Mouse (Mus musculus) forebrain, embryonic 14.5 days (tissue): Measurements from ENCODE around the gene 4930518I15Rik. TPM values are rescaled to one million over a fixed set of nuclear protein-coding genes. Genes with fewer than 3 reads are reported as not detected.
"Not testable (repeated sequence)": the region's sequence is repeated elsewhere in the genome, so short reads cannot be mapped to it uniquely, and the experiment has no call there.

Experiments
- ATAC-seq: fragments of 200-750 bp; cut with Nextera tagmentation; 2 replicates; pipeline ENCODE4 v1.8.0; 2017; ENCODE audit warnings: mild to moderate bottlenecking, moderate library complexity
- DNase-seq: peaks from one replicate; pipeline ENCODE4 v3.0.0-alpha.2; 2015; ENCODE audit warnings: low spot score
- H3K27ac ChIP-seq: fragments of 300-500 bp; sonication (generic); 2 replicates; pipeline ENCODE4 v1.5.1; 2014; ENCODE audit warnings: low read depth, mild to moderate bottlenecking, control low read depth, low read length, moderate library complexity
- H3K27me3 ChIP-seq: fragments of 300-500 bp; sonication (generic); replicated peaks from 2 replicates; pipeline ENCODE4 v1.6.1; 2014; ENCODE audit warnings: low read length, control low read depth, mixed read lengths; ENCODE audit not compliant: control insufficient read depth, insufficient read depth
- H3K36me3 ChIP-seq: fragments of 300-500 bp; sonication (generic); 2 replicates; pipeline ENCODE4 v1.6.1; 2014; ENCODE audit warnings: low read length, control low read depth; ENCODE audit not compliant: control insufficient read depth, insufficient read depth
- H3K4me1 ChIP-seq: fragments of 300-500 bp; sonication (generic); 2 replicates; pipeline ENCODE4 v1.6.1; 2014; ENCODE audit warnings: antibody characterized with exemption, low read length, control low read depth; ENCODE audit not compliant: control insufficient read depth, insufficient read depth
- H3K4me2 ChIP-seq: fragments of 300-500 bp; sonication (generic); 2 replicates; pipeline ENCODE4 v1.6.1; 2014; ENCODE audit warnings: mild to moderate bottlenecking, control low read depth, low read length
- H3K4me3 ChIP-seq: fragments of 300-500 bp; sonication (generic); 2 replicates; pipeline ENCODE4 v1.5.1; 2014; ENCODE audit warnings: low read depth, low read length, control low read depth
- H3K9ac ChIP-seq: fragments of 300-500 bp; sonication (generic); 2 replicates; pipeline ENCODE4 v1.6.1; 2014; ENCODE audit warnings: mild to moderate bottlenecking, low read length, control low read depth, moderate library complexity
- H3K9me3 ChIP-seq: fragments of 300-500 bp; sonication (generic); replicated peaks from 2 replicates; pipeline ENCODE4 v1.6.1; 2016; ENCODE audit warnings: low read length, control low read depth, mixed read lengths; ENCODE audit not compliant: control insufficient read depth
- WGBS: fragments of 180-500 bp; shearing (Covaris S2); extraction: QIAGEN DNeasy Blood & Tissue Kit; methylation state at CpG from one replicate; pipeline ENCODE4 v1.1.7; 2014; 5-methylcytosine and 5-hydroxymethylcytosine counted together
- polyA plus RNA-seq: library from polyadenylated mRNA; unstranded; fragments of >200 nt; fragmentation: Nextera tagmentation; extraction: Ambion mirVana; gene quantifications from 2 replicates; pipeline ENCODE4 v1.2.1, GENCODE M21; 2014

Gene 4930518I15Rik
- polyA plus RNA-seq, 1 experiment from 2014 or later: 2.7 TPM

GRCm38 (mm10) chr2:156841841-156842706 is 15.7 kb downstream of the 4930518I15Rik start:
- Histone ChIP-seq H3K4me2 (peak overlapping the region; percentile 83), H3K27ac (peak overlapping the region; percentile 92), H3K36me3 (peaks cover 14% of the 10 kb centered on the region), H3K4me1 (peaks cover 37% of the 10 kb centered on the region), H3K4me3 (peak overlapping the region; percentile 79), H3K9ac (peak overlapping the region; percentile 81), H3K9me3 (no peaks in the 10 kb centered on the region), H3K27me3 (no peaks in the 10 kb centered on the region)
- ATAC-seq (peak; percentile 33), DNase-seq (peak; percentile 91)
- WGBS: under 1% methylated on average over 20 of the region's 20 CpGs

- Histone ChIP-seq H3K9me3 (no peaks in the 10 kb centered on the region), H3K36me3 (peaks cover 8% of the 10 kb centered on the region; the same call in 1 of the 2 replicates), H3K27ac (peak overlapping the region; percentile 92), H3K9ac (peak overlapping the region; percentile 81), H3K4me1 (peaks cover 37% of the 10 kb centered on the region), H3K27me3 (no peaks in the 10 kb centered on the region), H3K4me3 (peak overlapping the region; percentile 79), H3K4me2 (peak overlapping the region; percentile 83)
- WGBS: under 1% methylated on average over 39 of the region's 42 CpGs
- ATAC-seq: peak; percentile 11; the same call in 1 of the 2 replicates
- peak; percentile 70 for DNase-seq
Measured at GRCm38 (mm10) chr2:156841028-156841840, 16.5 kb downstream of the 4930518I15Rik start.

- ATAC-seq: peak; percentile 60
- Histone ChIP-seq H3K36me3 (no peaks in the 10 kb centered on the region; the same call in 1 of the 2 replicates), H3K27ac (peak overlapping the region; percentile 92), H3K9ac (peak overlapping the region; percentile 81), H3K4me3 (peak overlapping the region; percentile 79), H3K4me1 (peaks cover 36% of the 10 kb centered on the region), H3K27me3 (no peaks in the 10 kb centered on the region), H3K4me2 (peak overlapping the region; percentile 83), H3K9me3 (no peaks in the 10 kb centered on the region)
- DNase-seq: peak; percentile 67
- WGBS: under 1% methylated on average over 55 of the region's 79 CpGs
Measured at GRCm38 (mm10) chr2:156840301-156841027, 17.3 kb downstream of the 4930518I15Rik start.

GRCm38 (mm10) chr2:156839319-156840191 is 18.2 kb downstream of the 4930518I15Rik start, which contains the start of gene Tgif2:
TSS of gene Tgif2 (plus strand) at chr2:156840007.
- no peaks in the 10 kb centered on the region for H3K36me3 ChIP-seq
- peak within 1 kb of the TSS; percentile 83 for H3K4me2 ChIP-seq
- H3K27ac ChIP-seq: peak within 1 kb of the TSS; percentile 92
- ATAC-seq (peak; percentile 75), DNase-seq (peak; percentile 92)
- H3K4me3 ChIP-seq: peak within 1 kb of the TSS; percentile 79
- H3K4me1 ChIP-seq: peaks cover 27% of the 10 kb centered on the region
- no peaks in the 10 kb centered on the region for H3K9me3 ChIP-seq
- H3K9ac ChIP-seq: peak within 1 kb of the TSS; percentile 81
- H3K27me3 ChIP-seq: no peaks in the 10 kb centered on the region
- 2% methylated on average over 55 of the region's 61 CpGs for WGBS

GRCm38 (mm10) chr2:156838839-156839238 is 18.9 kb downstream of the 4930518I15Rik start:
- H3K4me3 ChIP-seq: peak overlapping the region; percentile 79; the same call in 1 of the 2 replicates
- H3K9me3 ChIP-seq: no peaks in the 10 kb centered on the region
- H3K27ac ChIP-seq: peak overlapping the region; percentile 44; the same call in 1 of the 2 replicates
- H3K36me3 ChIP-seq: no peaks in the 10 kb centered on the region
- peaks cover 23% of the 10 kb centered on the region for H3K4me1 ChIP-seq
- DNase-seq (no peak), ATAC-seq (no peak)
- H3K9ac ChIP-seq: no peak overlapping the region
- peak overlapping the region; percentile 83 for H3K4me2 ChIP-seq
- no peaks in the 10 kb centered on the region for H3K27me3 ChIP-seq
- 59% methylated on average over 6 of the region's 6 CpGs for WGBS

GRCm38 (mm10) chr2:156834336-156834735 is 23.4 kb downstream of the 4930518I15Rik start:
- no peaks in the 10 kb centered on the region; the same call in 1 of the 2 replicates for H3K4me1 ChIP-seq
- peaks cover 12% of the 10 kb centered on the region; the same call in 1 of the 2 replicates for H3K36me3 ChIP-seq
- 98% methylated on average over 11 of the region's 11 CpGs for WGBS
- H3K4me2 ChIP-seq: no peak overlapping the region
- no peaks in the 10 kb centered on the region for H3K27me3 ChIP-seq
- no peak overlapping the region for H3K27ac ChIP-seq
- no peaks in the 10 kb centered on the region for H3K9me3 ChIP-seq
- no peak overlapping the region for H3K4me3 ChIP-seq
- DNase-seq: no peak
- ATAC-seq: no peak
- H3K9ac ChIP-seq: no peak overlapping the region

GRCm38 (mm10) chr2:156825128-156825527 is 32.6 kb downstream of the 4930518I15Rik start:
- not testable (repeated sequence) for ATAC-seq, H3K27me3 ChIP-seq, H3K27ac ChIP-seq, H3K4me2 ChIP-seq, H3K9ac ChIP-seq, H3K36me3 ChIP-seq, H3K4me3 ChIP-seq, H3K4me1 ChIP-seq, H3K9me3 ChIP-seq, DNase-seq
- WGBS: 89% methylated on average over 6 of the region's 6 CpGs
